Mouse (Mus musculus) embryonic fibroblast, embryonic 13.5 days (primary cell): ENCODE results near the gene Zfp93. TPM values are rescaled to one million over a fixed set of nuclear protein-coding genes. Genes with fewer than 3 reads are reported as not detected.
"Not testable (repeated sequence)": the region's sequence is repeated elsewhere in the genome, so short reads cannot be mapped to it uniquely, and the experiment has no call there.

Experiments used
- H3K27ac ChIP-seq: 2 replicates; pipeline ENCODE4 v1.5.1; 2012; ENCODE audit warnings: low read length, control low read depth, inconsistent platforms; ENCODE audit not compliant: insufficient read depth
- H3K4me1 ChIP-seq: 2 replicates; pipeline ENCODE4 v1.6.1; 2011; ENCODE audit warnings: low read length; ENCODE audit not compliant: control insufficient read depth, insufficient read depth
- H3K4me3 ChIP-seq: 2 replicates; pipeline ENCODE4 v1.5.1; 2011; ENCODE audit warnings: mild to moderate bottlenecking, control low read depth, low read length; ENCODE audit not compliant: insufficient read depth
- CTCF ChIP-seq: IDR thresholded peaks from 2 replicates; pipeline ENCODE4 v1.5.1; 2011; ENCODE audit warnings: mild to moderate bottlenecking, control low read depth, low read length, moderate library complexity, borderline replicate concordance; ENCODE audit not compliant: insufficient read depth
- POLR2A ChIP-seq: IDR thresholded peaks from 2 replicates; pipeline ENCODE4 v1.6.1; 2011; ENCODE audit warnings: low read depth, mild to moderate bottlenecking, control low read depth, low read length, moderate library complexity
- polyA plus RNA-seq: library from polyadenylated mRNA; stranded (reverse); fragments of >200 nt; gene quantifications from 2 replicates; pipeline ENCODE4 v1.2.4, GENCODE M21; 2011; ENCODE audit warnings: low read depth; ENCODE audit not compliant: missing spikeins, insufficient read length

Gene Zfp93
- polyA plus RNA-seq, 1 experiment = 13.4 TPM

DNA sequence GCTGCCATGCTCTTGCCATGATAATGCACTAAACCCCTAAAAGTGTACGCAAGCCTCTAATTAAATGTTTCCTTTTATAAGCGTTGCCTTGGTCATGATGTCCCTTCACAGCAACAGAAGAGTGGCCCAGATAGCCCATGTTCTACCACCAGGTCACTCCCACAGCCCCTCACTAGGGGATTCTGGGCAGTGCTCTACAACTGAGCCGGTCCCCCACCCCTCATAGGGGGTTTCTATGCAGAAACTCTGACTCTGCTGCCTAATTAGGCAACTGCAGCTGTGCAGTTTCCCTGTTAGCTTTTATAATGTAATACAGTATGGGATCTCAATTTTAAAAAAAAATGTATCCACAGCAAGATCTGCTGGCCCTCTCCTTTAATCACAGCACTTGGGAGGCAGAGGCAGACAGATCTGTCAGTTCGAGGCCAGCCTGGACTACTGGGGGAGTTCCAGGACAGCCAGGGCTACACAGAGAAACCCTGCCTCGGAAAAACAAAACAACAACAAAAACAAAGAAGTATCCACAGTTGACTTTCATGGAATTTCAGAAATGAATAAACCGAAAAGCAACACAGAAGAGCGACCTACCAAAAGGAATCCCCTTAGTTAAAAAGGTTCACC is 443 bp upstream of the Zfp93 start:
- H3K4me3 ChIP-seq = peak overlapping the region; percentile 66
- no peak overlapping the region for H3K27ac ChIP-seq
- TF ChIP-seq CTCF (no peak), POLR2A (no peak)
- H3K4me1 ChIP-seq = no peaks in the 10 kb centered on the region

DNA sequence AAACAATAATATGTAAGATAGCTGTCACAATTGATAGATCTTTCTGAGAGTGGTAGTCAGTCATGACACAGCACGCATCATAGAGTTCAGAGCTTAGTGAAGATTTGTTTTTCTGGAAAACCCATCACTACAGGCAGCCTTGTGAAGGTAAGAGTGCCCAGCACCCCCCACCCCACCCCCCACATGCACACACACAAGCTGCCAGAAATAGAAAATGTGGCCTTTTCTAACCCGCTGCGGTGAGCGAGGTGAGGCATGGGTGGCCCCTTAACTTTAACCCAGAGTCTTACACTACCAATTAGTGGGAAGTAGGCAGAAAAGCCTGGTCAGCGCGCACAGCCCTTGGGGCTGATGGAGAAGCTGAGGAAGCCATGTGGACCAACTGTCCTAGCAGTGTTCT is 971 bp downstream of the Zfp93 start:
- H3K4me3 ChIP-seq = no peak overlapping the region
- H3K27ac ChIP-seq = no peak overlapping the region
- no peaks in the 10 kb centered on the region for H3K4me1 ChIP-seq
- no peak for TF ChIP-seq CTCF
- no peak for TF ChIP-seq POLR2A

DNA sequence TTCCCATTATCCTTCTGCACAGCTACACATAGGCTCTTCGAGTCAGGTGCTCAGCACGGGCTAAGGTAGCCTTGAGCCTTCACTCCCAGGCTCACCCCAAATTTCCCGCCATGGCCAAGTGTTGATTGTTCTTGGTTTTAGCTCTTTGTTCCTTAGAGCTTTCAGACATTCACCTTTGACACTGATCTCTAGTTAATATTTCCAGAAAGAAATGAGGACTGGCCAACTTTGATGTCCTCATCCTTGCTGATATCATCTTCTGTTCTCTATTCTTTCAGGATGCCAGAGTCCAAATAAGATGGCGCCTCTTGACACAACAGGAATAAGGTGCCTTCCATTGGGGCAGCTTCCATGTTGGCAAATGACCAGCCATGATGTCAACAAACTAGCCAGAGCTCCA is 4.2 kb downstream of the Zfp93 start:
- TF ChIP-seq CTCF = no peak
- TF ChIP-seq POLR2A = no peak
- no peak overlapping the region for H3K27ac ChIP-seq
- no peaks in the 10 kb centered on the region for H3K4me1 ChIP-seq
- H3K4me3 ChIP-seq = no peak overlapping the region

DNA sequence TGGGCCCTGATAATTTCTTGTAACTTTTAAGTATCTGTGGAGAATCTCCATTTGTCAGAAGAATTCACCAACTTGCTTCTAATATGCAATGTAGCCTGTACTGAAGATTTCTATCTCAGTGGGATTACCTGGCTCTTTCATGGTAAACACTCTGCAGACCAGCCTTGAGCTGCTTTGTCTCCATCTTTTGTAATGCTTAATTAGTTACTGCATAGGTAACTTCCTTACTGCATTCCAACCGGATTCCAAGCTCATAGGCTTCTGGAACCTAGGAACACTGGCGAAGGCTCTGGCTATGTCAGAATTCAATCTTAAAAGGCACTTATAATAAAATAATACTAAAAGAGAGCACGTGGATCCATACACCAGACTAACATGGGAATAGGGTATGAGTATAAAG is 8.6 kb downstream of the Zfp93 start:
- not testable (repeated sequence) for H3K4me3 ChIP-seq, H3K4me1 ChIP-seq, H3K27ac ChIP-seq

- H3K4me3 ChIP-seq = no peak overlapping the region
- H3K27ac ChIP-seq = no peak overlapping the region
- TF ChIP-seq POLR2A (no peak), CTCF (no peak)
- no peaks in the 10 kb centered on the region for H3K4me1 ChIP-seq
Measured at GRCm38 (mm10) chr7:24280031-24280857, 10.0 kb downstream of the Zfp93 start.

GRCm38 (mm10) chr7:24280858-24281145 is 10.6 kb downstream of the Zfp93 start:
- TF ChIP-seq POLR2A (no peak), CTCF (no peak)
- H3K27ac ChIP-seq = no peak overlapping the region
- H3K4me3 ChIP-seq = no peak overlapping the region
- H3K4me1 ChIP-seq = no peaks in the 10 kb centered on the region

GRCm38 (mm10) chr7:24286090-24286489 is 15.9 kb downstream of the Zfp93 start:
- H3K4me1 ChIP-seq = no peaks in the 10 kb centered on the region
- no peak for TF ChIP-seq POLR2A
- TF ChIP-seq CTCF = no peak
- no peak overlapping the region for H3K27ac ChIP-seq
- no peak overlapping the region for H3K4me3 ChIP-seq

DNA sequence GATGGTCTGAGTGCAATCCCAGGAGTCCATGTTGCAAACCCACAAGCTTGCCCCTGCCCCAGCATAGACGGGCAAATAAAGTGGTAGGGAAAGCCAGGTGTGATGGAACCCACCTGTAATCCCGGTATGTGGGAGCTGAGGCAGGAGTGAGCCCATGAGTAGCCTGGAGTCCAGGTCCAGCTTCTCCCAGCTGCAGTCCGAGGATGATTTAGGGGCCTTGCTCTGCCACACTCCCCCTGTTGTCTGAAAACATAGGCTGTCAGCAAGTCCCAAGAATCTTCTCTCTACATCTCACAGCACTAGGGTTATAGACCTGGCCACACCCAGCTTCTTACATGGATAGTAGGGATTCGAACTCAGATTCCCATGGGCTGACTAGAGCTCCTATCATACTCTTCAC is 16.7 kb downstream of the Zfp93 start:
- TF ChIP-seq CTCF (no peak), POLR2A (no peak)
- no peaks in the 10 kb centered on the region for H3K4me1 ChIP-seq
- no peak overlapping the region for H3K4me3 ChIP-seq
- no peak overlapping the region for H3K27ac ChIP-seq

GRCm38 (mm10) chr7:24287670-24288069 is 17.4 kb downstream of the Zfp93 start:
- TF ChIP-seq CTCF (no peak), POLR2A (no peak)
- Histone ChIP-seq H3K4me3 (no peak overlapping the region), H3K4me1 (no peaks in the 10 kb centered on the region), H3K27ac (no peak overlapping the region)

DNA sequence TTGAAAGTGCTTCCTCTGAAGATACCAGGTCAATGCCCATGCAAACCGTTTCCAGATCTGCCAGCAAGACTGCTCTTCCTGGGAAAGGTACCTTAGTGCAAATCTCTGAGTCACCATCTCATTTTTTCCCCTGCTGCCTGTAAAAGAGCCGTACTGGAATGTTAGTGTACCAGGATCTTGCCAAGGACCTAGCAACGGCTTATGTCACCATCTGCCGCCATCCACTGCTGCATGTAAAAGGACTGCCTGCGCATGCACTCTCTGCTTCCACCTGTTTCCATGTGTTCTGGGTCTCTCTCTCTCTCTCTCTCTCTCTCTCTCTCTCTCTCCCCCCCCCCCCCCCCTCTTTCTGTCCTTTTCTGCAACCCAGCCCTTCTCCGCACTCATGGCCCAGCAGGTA is 18.3 kb downstream of the Zfp93 start:
- H3K4me3 ChIP-seq = no peak overlapping the region
- H3K27ac ChIP-seq = no peak overlapping the region
- TF ChIP-seq POLR2A (no peak), CTCF (no peak)
- H3K4me1 ChIP-seq = no peaks in the 10 kb centered on the region
